Mouse (Mus musculus): ENCODE data around the gene Iqsec2. TPM values are rescaled to one million over a fixed set of nuclear protein-coding genes. Genes with fewer than 3 reads are reported as not detected.
"Not testable (repeated sequence)": the region's sequence is repeated elsewhere in the genome, so short reads cannot be mapped to it uniquely, and the experiment has no call there.

Gene Iqsec2
- polyA plus RNA-seq, 1 experiment from 2014 or later, result 7.3 TPM

DNA sequence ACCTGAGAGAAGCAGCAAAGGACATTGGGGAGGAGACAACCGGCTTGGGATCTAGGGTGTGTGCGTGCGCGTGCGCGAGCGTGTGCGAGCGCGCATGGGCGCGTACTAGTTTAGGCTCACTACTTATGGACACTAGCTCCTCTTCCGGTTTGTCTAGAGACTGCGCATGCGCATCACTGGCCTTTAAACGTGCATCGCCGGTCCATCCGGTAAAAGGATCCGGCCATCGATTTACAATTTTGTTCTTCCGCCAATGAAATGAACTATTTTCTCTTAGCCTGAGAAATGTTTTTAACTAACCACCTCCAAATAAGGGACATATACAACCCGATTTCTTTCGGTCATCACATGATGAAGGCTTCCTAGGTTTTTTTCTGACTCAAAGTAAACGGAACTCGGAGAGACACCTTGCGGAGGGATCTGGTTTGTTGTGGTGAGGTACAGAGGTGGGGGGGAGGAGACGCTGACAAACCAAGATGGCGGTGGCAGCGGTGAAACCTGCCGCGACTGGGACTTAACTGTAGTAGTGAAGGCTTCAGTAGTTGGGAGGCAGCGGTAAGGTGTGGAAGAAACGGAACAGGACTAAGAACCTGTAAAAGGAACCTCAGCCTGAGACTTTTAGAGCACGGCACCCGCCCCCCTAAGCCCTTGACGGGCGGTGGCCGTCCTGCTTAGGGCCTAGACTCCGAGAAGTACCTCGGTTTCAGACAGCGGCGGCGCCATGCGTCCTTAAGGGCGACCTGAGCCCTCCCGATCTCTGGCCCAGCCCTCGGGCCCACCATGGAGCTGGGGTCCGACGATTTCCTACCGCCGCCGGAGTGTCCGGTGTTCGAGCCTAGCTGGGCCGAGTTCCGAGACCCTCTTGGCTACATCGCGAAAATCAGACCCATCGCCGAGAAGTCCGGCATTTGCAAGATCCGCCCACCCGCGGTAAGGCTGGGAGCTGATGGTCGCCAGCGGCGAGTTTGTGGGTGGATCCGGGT lies 89.0 kb downstream of the Iqsec2 start, which contains the start of gene Kdm5c:
TSS of gene Kdm5c (plus strand) at position 240 of the 983 bp plus-strand sequence.
- peak within 1 kb of the TSS; percentile 97 for H3K4me3 ChIP-seq (ENCODE audit: low read depth, low read length)
- H3K4me2 ChIP-seq (replicated peaks; ENCODE audit: low read depth), result peak within 1 kb of the TSS; percentile 72
- H3K36me3 ChIP-seq (ENCODE audit: control insufficient read depth, insufficient read depth), result peaks cover 9% of the 10 kb centered on the region; the same call in 1 of the 2 replicates
- no peak for TF ChIP-seq CTCF (IDR thresholded peaks at IDR 0.05; ENCODE audit: low read depth)
- H3K27ac ChIP-seq (ENCODE audit: low read depth, low read length), result peak within 1 kb of the TSS; percentile 73
- no peaks in the 10 kb centered on the region for H3K9me3 ChIP-seq (ENCODE audit: control insufficient read depth)
- peak within 1 kb of the TSS; percentile 96 for H3K9ac ChIP-seq (ENCODE audit: low read depth, low read length)
- ATAC-seq, result peak; percentile 98
- WGBS, result 2% methylated on average over 69 of the region's 69 CpGs
- 0 out of 2 replicates have a peak, but pooled peaks cover 3% of the 10 kb centered on the region for H3K4me1 ChIP-seq (replicated peaks; ENCODE audit: control insufficient read depth, insufficient read depth, low read length)
- H3K27me3 ChIP-seq (replicated peaks; ENCODE audit: control insufficient read depth, insufficient read depth, low read length), result no peaks in the 10 kb centered on the region

- no peak for TF ChIP-seq CTCF (IDR thresholded peaks at IDR 0.05; ENCODE audit: low read depth)
- 0 out of 2 replicates have a peak, but pooled peaks cover 3% of the 10 kb centered on the region for H3K4me1 ChIP-seq (replicated peaks; ENCODE audit: control insufficient read depth, insufficient read depth, low read length)
- H3K27ac ChIP-seq (ENCODE audit: low read depth, low read length), result peak overlapping the region; percentile 73
- peaks cover 17% of the 10 kb centered on the region for H3K36me3 ChIP-seq (ENCODE audit: control insufficient read depth, insufficient read depth)
- WGBS, result 6% methylated on average over 3 of the region's 3 CpGs
- no peaks in the 10 kb centered on the region for H3K27me3 ChIP-seq (replicated peaks; ENCODE audit: control insufficient read depth, insufficient read depth, low read length)
- peak overlapping the region; percentile 72 for H3K4me2 ChIP-seq (replicated peaks; ENCODE audit: low read depth)
- 0 out of 2 replicates have a peak, but pooled peaks have one; percentile 11 for ATAC-seq
- H3K9me3 ChIP-seq (ENCODE audit: control insufficient read depth), result no peaks in the 10 kb centered on the region
- H3K4me3 ChIP-seq (ENCODE audit: low read depth, low read length), result peak overlapping the region; percentile 97
- H3K9ac ChIP-seq (ENCODE audit: low read depth, low read length), result peak overlapping the region; percentile 96; the same call in 1 of the 2 replicates
These were observed 90.1 kb downstream of the Iqsec2 start for GRCm38 (mm10) chrX:152234125-152234524.

DNA sequence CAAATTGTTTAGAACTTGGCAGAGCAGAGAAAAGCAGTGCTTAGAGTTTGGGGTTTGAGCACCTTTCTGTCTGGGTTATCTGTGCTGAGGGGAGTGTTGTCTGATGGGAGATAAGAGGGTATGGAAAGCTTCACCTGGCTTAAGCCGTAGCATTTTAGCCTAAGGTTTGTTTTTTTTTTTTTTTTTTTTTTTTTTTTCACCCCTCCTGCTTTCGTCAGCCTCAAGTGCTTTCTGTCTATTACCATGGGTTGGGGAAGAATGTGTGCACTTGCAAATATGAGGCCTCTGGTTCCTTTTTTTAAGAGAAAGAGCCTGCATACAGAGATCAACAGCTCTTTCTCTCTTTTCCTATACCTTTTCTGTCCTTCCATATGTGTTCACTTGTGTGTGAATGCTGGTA lies 91.7 kb downstream of the Iqsec2 start:
- Histone ChIP-seq H3K4me2 (replicated peaks; ENCODE audit: low read depth) (no peak overlapping the region), H3K36me3 (ENCODE audit: control insufficient read depth, insufficient read depth) (peaks cover 33% of the 10 kb centered on the region), H3K9me3 (ENCODE audit: control insufficient read depth) (no peaks in the 10 kb centered on the region), H3K4me3 (ENCODE audit: low read depth, low read length) (no peak overlapping the region), H3K27ac (ENCODE audit: low read depth, low read length) (no peak overlapping the region), H3K4me1 (replicated peaks; ENCODE audit: control insufficient read depth, insufficient read depth, low read length) (0 out of 2 replicates have a peak, but pooled peaks cover 3% of the 10 kb centered on the region), H3K9ac (ENCODE audit: low read depth, low read length) (no peak overlapping the region), H3K27me3 (replicated peaks; ENCODE audit: control insufficient read depth, insufficient read depth, low read length) (no peaks in the 10 kb centered on the region)
- TF ChIP-seq CTCF (IDR thresholded peaks at IDR 0.05; ENCODE audit: low read depth), result no peak
- WGBS, result 74% methylated on average over 2 of the region's 2 CpGs
- no peak for ATAC-seq

- not testable (repeated sequence) for H3K4me3 ChIP-seq (ENCODE audit: low read depth, low read length); H3K9ac ChIP-seq (ENCODE audit: low read depth, low read length); H3K4me2 ChIP-seq (replicated peaks; ENCODE audit: low read depth); H3K27ac ChIP-seq (ENCODE audit: low read depth, low read length); H3K27me3 ChIP-seq (replicated peaks; ENCODE audit: control insufficient read depth, insufficient read depth, low read length); H3K9me3 ChIP-seq (ENCODE audit: control insufficient read depth); H3K4me1 ChIP-seq (replicated peaks; ENCODE audit: control insufficient read depth, insufficient read depth, low read length); ATAC-seq
- 81% methylated on average over 6 of the region's 6 CpGs for WGBS
- peaks cover 70% of the 10 kb centered on the region for H3K36me3 ChIP-seq (ENCODE audit: control insufficient read depth, insufficient read depth)
- TF ChIP-seq CTCF (IDR thresholded peaks at IDR 0.05; ENCODE audit: low read depth), result peak; percentile 36; the same call in 1 of the 2 replicates
These were observed 99.1 kb downstream of the Iqsec2 start for GRCm38 (mm10) chrX:152243140-152243539.

DNA sequence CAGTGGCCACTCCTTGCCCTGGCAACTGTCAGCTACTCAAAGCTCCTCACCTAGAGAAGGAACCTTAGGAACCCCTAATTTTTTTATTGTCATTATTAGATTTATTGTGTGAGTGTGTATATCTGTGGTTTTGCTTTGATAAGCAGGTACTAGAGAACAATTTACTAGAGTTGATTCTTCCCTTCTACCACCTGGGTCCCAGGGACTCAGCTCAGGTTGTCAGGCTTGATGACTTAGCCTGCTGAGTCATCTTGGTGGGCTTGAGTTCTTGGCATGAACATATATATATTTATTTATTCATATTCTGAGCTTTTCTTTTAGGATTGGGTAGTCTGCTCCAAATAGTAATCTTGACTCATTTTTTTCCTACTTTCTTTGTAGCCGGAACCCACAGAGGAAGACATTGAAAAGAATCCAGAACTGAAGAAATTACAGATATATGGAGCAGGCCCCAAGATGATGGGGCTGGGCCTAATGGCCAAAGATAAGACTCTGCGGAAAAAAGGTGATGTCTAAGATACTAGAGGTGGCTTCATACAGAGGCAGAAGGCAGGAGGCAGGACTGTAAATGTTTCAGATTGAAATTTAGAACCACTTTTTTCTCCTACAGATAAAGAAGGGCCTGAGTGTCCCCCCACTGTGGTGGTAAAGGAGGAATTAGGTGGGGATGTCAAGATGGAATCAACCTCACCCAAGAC lies 100.6 kb downstream of the Iqsec2 start:
- no peak for TF ChIP-seq CTCF (IDR thresholded peaks at IDR 0.05; ENCODE audit: low read depth)
- 85% methylated on average over 2 of the region's 2 CpGs for WGBS
- no peak for ATAC-seq
- no peaks in the 10 kb centered on the region for H3K9me3 ChIP-seq (ENCODE audit: control insufficient read depth)
- H3K4me1 ChIP-seq (replicated peaks; ENCODE audit: control insufficient read depth, insufficient read depth, low read length), result no peaks in the 10 kb centered on the region
- no peak overlapping the region for H3K4me2 ChIP-seq (replicated peaks; ENCODE audit: low read depth)
- no peak overlapping the region for H3K27ac ChIP-seq (ENCODE audit: low read depth, low read length)
- no peak overlapping the region for H3K9ac ChIP-seq (ENCODE audit: low read depth, low read length)
- H3K36me3 ChIP-seq (ENCODE audit: control insufficient read depth, insufficient read depth), result peaks cover 69% of the 10 kb centered on the region
- H3K4me3 ChIP-seq (ENCODE audit: low read depth, low read length), result no peak overlapping the region
- no peaks in the 10 kb centered on the region for H3K27me3 ChIP-seq (replicated peaks; ENCODE audit: control insufficient read depth, insufficient read depth, low read length)

- peaks cover 74% of the 10 kb centered on the region for H3K36me3 ChIP-seq (ENCODE audit: control insufficient read depth, insufficient read depth)
- 98% methylated on average over 11 of the region's 11 CpGs for WGBS
- H3K9ac ChIP-seq (ENCODE audit: low read depth, low read length), result no peak overlapping the region
- no peaks in the 10 kb centered on the region for H3K4me1 ChIP-seq (replicated peaks; ENCODE audit: control insufficient read depth, insufficient read depth, low read length)
- TF ChIP-seq CTCF (IDR thresholded peaks at IDR 0.05; ENCODE audit: low read depth), result no peak
- no peak overlapping the region for H3K4me2 ChIP-seq (replicated peaks; ENCODE audit: low read depth)
- no peak for ATAC-seq
- H3K27me3 ChIP-seq (replicated peaks; ENCODE audit: control insufficient read depth, insufficient read depth, low read length), result no peaks in the 10 kb centered on the region
- H3K9me3 ChIP-seq (ENCODE audit: control insufficient read depth), result no peaks in the 10 kb centered on the region
- no peak overlapping the region for H3K27ac ChIP-seq (ENCODE audit: low read depth, low read length)
- H3K4me3 ChIP-seq (ENCODE audit: low read depth, low read length), result no peak overlapping the region
These were observed 127.1 kb downstream of the Iqsec2 start for GRCm38 (mm10) chrX:152271189-152271588.

Other genes with a start within 250 kb of the Iqsec2 start
- 82.5 and 87.3 TPM in 2 replicates for gene Hsd17b10, start 142.4 kb upstream of the Iqsec2 start, polyA plus RNA-seq (2015; fragmentation: Nextera tagmentation; extraction: Ambion mirVana)
- gene Ribc1, start 128.0 kb upstream of the Iqsec2 start, polyA plus RNA-seq (2015; fragmentation: Nextera tagmentation; extraction: Ambion mirVana), result 2.1 and 2.4 TPM in 2 replicates
- gene Smc1a, start 127.8 kb upstream of the Iqsec2 start, polyA plus RNA-seq (2015; fragmentation: Nextera tagmentation; extraction: Ambion mirVana), result 35.8 and 37.1 TPM in 2 replicates
- gene Kdm5c, start 88.8 kb downstream of the Iqsec2 start, polyA plus RNA-seq (2015; fragmentation: Nextera tagmentation; extraction: Ambion mirVana), result 16.2 and 19.7 TPM in 2 replicates
- gene Kantr, start 183.2 kb downstream of the Iqsec2 start, polyA plus RNA-seq (2015; fragmentation: Nextera tagmentation; extraction: Ambion mirVana), result 4.1 and 4.2 TPM in 2 replicates
- gene Tspyl2, start 198.2 kb downstream of the Iqsec2 start, polyA plus RNA-seq (2015; fragmentation: Nextera tagmentation; extraction: Ambion mirVana), result 6.5 and 6.6 TPM in 2 replicates
- gene Gpr173, start 224.4 kb downstream of the Iqsec2 start, polyA plus RNA-seq (2015; fragmentation: Nextera tagmentation; extraction: Ambion mirVana), result 0.60 and 0.68 TPM in 2 replicates

Data from intestine, postnatal 0 days (tissue).